Mouse (Mus musculus) midbrain, embryonic 12.5 days (tissue): ENCODE results near the gene Kcnh3. TPM values are rescaled to one million over a fixed set of nuclear protein-coding genes. Genes with fewer than 3 reads are reported as not detected.

Experiments
- ATAC-seq: fragments of 200-750 bp; cut with Nextera tagmentation; 2 replicates; pipeline ENCODE4 v1.8.0; 2017; ENCODE audit warnings: low read depth, moderate TSS enrichment, moderate library complexity; ENCODE audit not compliant: low FRiP score
- H3K27ac ChIP-seq: fragments of 300-500 bp; sonication (generic); replicated peaks from 2 replicates; pipeline ENCODE4 v1.5.1; 2016; ENCODE audit warnings: mild to moderate bottlenecking
- H3K27me3 ChIP-seq: fragments of 300-500 bp; sonication (generic); 2 replicates; pipeline ENCODE4 v1.6.1; 2016; ENCODE audit warnings: mild to moderate bottlenecking
- H3K36me3 ChIP-seq: fragments of 300-500 bp; sonication (generic); 2 replicates; pipeline ENCODE4 v1.6.1; 2016
- H3K4me1 ChIP-seq: fragments of 300-500 bp; sonication (generic); 2 replicates; pipeline ENCODE4 v1.6.1; 2016
- H3K4me2 ChIP-seq: fragments of 300-500 bp; sonication (generic); replicated peaks from 2 replicates; pipeline ENCODE4 v1.6.1; 2016; ENCODE audit warnings: mild to moderate bottlenecking, moderate library complexity
- H3K4me3 ChIP-seq: fragments of 300-500 bp; sonication (generic); 2 replicates; pipeline ENCODE4 v1.5.1; 2016; ENCODE audit warnings: mild to moderate bottlenecking
- H3K9ac ChIP-seq: fragments of 300-500 bp; sonication (generic); replicated peaks from 2 replicates; pipeline ENCODE4 v1.6.1; 2016; ENCODE audit warnings: mild to moderate bottlenecking, moderate library complexity
- H3K9me3 ChIP-seq: fragments of 300-500 bp; sonication (generic); 2 replicates; pipeline ENCODE4 v1.6.1; 2016; ENCODE audit warnings: mild to moderate bottlenecking
- WGBS: fragments of 180-500 bp; shearing (Covaris S2); methylation state at CpG from one replicate; pipeline ENCODE4 v1.1.7; 2016; 5-methylcytosine and 5-hydroxymethylcytosine counted together
- polyA plus RNA-seq: library from polyadenylated mRNA; unstranded; fragments of >200 nt; fragmentation: Nextera tagmentation; extraction: Ambion mirVana; gene quantifications from 2 replicates; pipeline ENCODE4 v1.2.1, GENCODE M21; 2016

Kcnh3 gene
- 0.16 and 0.23 TPM in 2 replicates for polyA plus RNA-seq

GRCm38 (mm10) chr15:99224208-99224911 lies at the start of gene Kcnh3:
Kcnh3 (plus strand) TSS chr15:99224861.
- peak within 1 kb of the TSS; percentile 42 for H3K4me3 ChIP-seq
- H3K27ac ChIP-seq, result no peak within 1 kb of the TSS
- H3K4me2 ChIP-seq, result peak within 1 kb of the TSS; percentile 61
- H3K9ac ChIP-seq, result peak within 1 kb of the TSS; percentile 24; the same call in 1 of the 2 replicates
- under 1% methylated on average over 49 of the region's 66 CpGs for WGBS
- peaks cover 24% of the 10 kb centered on the region for H3K4me1 ChIP-seq
- no peak for ATAC-seq
- H3K9me3 ChIP-seq, result no peaks in the 10 kb centered on the region
- peaks cover 99% of the 10 kb centered on the region for H3K27me3 ChIP-seq
- no peaks in the 10 kb centered on the region for H3K36me3 ChIP-seq

GRCm38 (mm10) chr15:99179639-99180038 lies 45.0 kb upstream of the Kcnh3 start:
- Histone ChIP-seq H3K4me3 (no peak overlapping the region), H3K27me3 (no peaks in the 10 kb centered on the region), H3K9ac (no peak overlapping the region), H3K27ac (no peak overlapping the region), H3K4me1 (no peaks in the 10 kb centered on the region), H3K4me2 (no peak overlapping the region), H3K36me3 (peaks cover 71% of the 10 kb centered on the region), H3K9me3 (no peaks in the 10 kb centered on the region)
- ATAC-seq, result no peak
- 93% methylated on average over 1 of the region's 2 CpGs for WGBS

- H3K4me1 ChIP-seq, result no peaks in the 10 kb centered on the region
- no peak overlapping the region for H3K9ac ChIP-seq
- no peak overlapping the region for H3K4me3 ChIP-seq
- H3K27me3 ChIP-seq, result no peaks in the 10 kb centered on the region
- no peak overlapping the region for H3K27ac ChIP-seq
- H3K4me2 ChIP-seq, result no peak overlapping the region
- 92% methylated on average over 9 of the region's 9 CpGs for WGBS
- peaks cover 92% of the 10 kb centered on the region for H3K36me3 ChIP-seq
- no peak for ATAC-seq
- H3K9me3 ChIP-seq, result no peaks in the 10 kb centered on the region
These were observed 40.3 kb upstream of the Kcnh3 start for GRCm38 (mm10) chr15:99184217-99184914.

GRCm38 (mm10) chr15:99194358-99194757 lies 30.3 kb upstream of the Kcnh3 start:
- Histone ChIP-seq H3K9me3 (no peaks in the 10 kb centered on the region), H3K9ac (no peak overlapping the region), H3K27me3 (no peaks in the 10 kb centered on the region), H3K36me3 (peaks cover 43% of the 10 kb centered on the region), H3K27ac (no peak overlapping the region), H3K4me2 (no peak overlapping the region), H3K4me3 (no peak overlapping the region), H3K4me1 (peaks cover 14% of the 10 kb centered on the region)
- no peak for ATAC-seq
- WGBS, result 83% methylated on average over 10 of the region's 10 CpGs

- Histone ChIP-seq H3K4me2 (no peak overlapping the region), H3K4me1 (peaks cover 14% of the 10 kb centered on the region), H3K9me3 (no peaks in the 10 kb centered on the region), H3K36me3 (peaks cover 46% of the 10 kb centered on the region), H3K27me3 (no peaks in the 10 kb centered on the region), H3K27ac (no peak overlapping the region), H3K9ac (no peak overlapping the region), H3K4me3 (no peak overlapping the region)
- 53% methylated on average over 6 of the region's 6 CpGs for WGBS
- ATAC-seq, result no peak
These were observed 29.6 kb upstream of the Kcnh3 start for GRCm38 (mm10) chr15:99195043-99195442.

GRCm38 (mm10) chr15:99198761-99199160 lies 25.9 kb upstream of the Kcnh3 start:
- Histone ChIP-seq H3K9ac (no peak overlapping the region), H3K4me1 (peaks cover 14% of the 10 kb centered on the region), H3K9me3 (no peaks in the 10 kb centered on the region), H3K4me2 (no peak overlapping the region), H3K27me3 (no peaks in the 10 kb centered on the region), H3K4me3 (no peak overlapping the region), H3K36me3 (peaks cover 56% of the 10 kb centered on the region), H3K27ac (no peak overlapping the region)
- no peak for ATAC-seq

GRCm38 (mm10) chr15:99205959-99206358 lies 18.7 kb upstream of the Kcnh3 start:
- Histone ChIP-seq H3K4me2 (no peak overlapping the region), H3K27ac (no peak overlapping the region), H3K4me3 (no peak overlapping the region), H3K9ac (no peak overlapping the region), H3K9me3 (no peaks in the 10 kb centered on the region), H3K36me3 (peaks cover 76% of the 10 kb centered on the region), H3K4me1 (no peaks in the 10 kb centered on the region), H3K27me3 (no peaks in the 10 kb centered on the region)
- ATAC-seq, result no peak
- WGBS, result 69% methylated on average over 8 of the region's 8 CpGs

- no peak for ATAC-seq
- no peak overlapping the region for H3K4me2 ChIP-seq
- no peak overlapping the region for H3K9ac ChIP-seq
- no peaks in the 10 kb centered on the region for H3K27me3 ChIP-seq
- H3K9me3 ChIP-seq, result no peaks in the 10 kb centered on the region
- H3K27ac ChIP-seq, result no peak overlapping the region
- no peaks in the 10 kb centered on the region for H3K4me1 ChIP-seq
- H3K36me3 ChIP-seq, result peaks cover 62% of the 10 kb centered on the region
- WGBS, result 92% methylated on average over 10 of the region's 10 CpGs
- H3K4me3 ChIP-seq, result no peak overlapping the region
These were observed 11.5 kb upstream of the Kcnh3 start for GRCm38 (mm10) chr15:99213183-99213582.

GRCm38 (mm10) chr15:99214941-99215340 lies 9.7 kb upstream of the Kcnh3 start:
- Histone ChIP-seq H3K9ac (no peak overlapping the region), H3K27ac (no peak overlapping the region), H3K4me1 (no peaks in the 10 kb centered on the region), H3K4me2 (no peak overlapping the region), H3K27me3 (peaks cover 8% of the 10 kb centered on the region), H3K36me3 (peaks cover 47% of the 10 kb centered on the region), H3K9me3 (no peaks in the 10 kb centered on the region), H3K4me3 (no peak overlapping the region)
- 79% methylated on average over 2 of the region's 2 CpGs for WGBS
- ATAC-seq, result no peak

GRCm38 (mm10) chr15:99215741-99216463 lies 8.8 kb upstream of the Kcnh3 start:
- Histone ChIP-seq H3K4me1 (no peaks in the 10 kb centered on the region), H3K9ac (no peak overlapping the region), H3K4me3 (no peak overlapping the region), H3K27ac (no peak overlapping the region), H3K27me3 (peaks cover 17% of the 10 kb centered on the region), H3K4me2 (no peak overlapping the region), H3K36me3 (peaks cover 39% of the 10 kb centered on the region), H3K9me3 (no peaks in the 10 kb centered on the region)
- no peak for ATAC-seq
- WGBS, result 84% methylated on average over 11 of the region's 11 CpGs

GRCm38 (mm10) chr15:99217630-99218029 lies 7.0 kb upstream of the Kcnh3 start:
- ATAC-seq, result no peak
- Histone ChIP-seq H3K4me2 (no peak overlapping the region), H3K27ac (no peak overlapping the region), H3K9me3 (no peaks in the 10 kb centered on the region), H3K4me3 (no peak overlapping the region), H3K4me1 (no peaks in the 10 kb centered on the region; the same call in 1 of the 2 replicates), H3K27me3 (peaks cover 34% of the 10 kb centered on the region), H3K9ac (no peak overlapping the region), H3K36me3 (peaks cover 22% of the 10 kb centered on the region)
- WGBS, result 93% methylated on average over 4 of the region's 4 CpGs

- H3K27ac ChIP-seq, result no peak overlapping the region
- no peak overlapping the region for H3K4me3 ChIP-seq
- WGBS, result 8% methylated on average over 8 of the region's 8 CpGs
- H3K9ac ChIP-seq, result no peak overlapping the region
- no peaks in the 10 kb centered on the region for H3K36me3 ChIP-seq
- no peak overlapping the region for H3K4me2 ChIP-seq
- H3K27me3 ChIP-seq, result peaks cover 72% of the 10 kb centered on the region
- no peak for ATAC-seq
- no peaks in the 10 kb centered on the region for H3K9me3 ChIP-seq
- peaks cover 24% of the 10 kb centered on the region for H3K4me1 ChIP-seq
These were observed 3.2 kb upstream of the Kcnh3 start for GRCm38 (mm10) chr15:99221315-99221952.
